Mouse (Mus musculus) stomach, postnatal 0 days (tissue): ENCODE data around the gene Zfp963. TPM values are rescaled to one million over a fixed set of nuclear protein-coding genes. Genes with fewer than 3 reads are reported as not detected.

Source experiments
- ATAC-seq: fragments of 200-750 bp; cut with Nextera tagmentation; 2 replicates; pipeline ENCODE4 v1.8.0; 2017; ENCODE audit not compliant: low FRiP score, low TSS enrichment
- DNase-seq: peaks from one replicate; pipeline ENCODE4 v3.0.0-alpha.2; 2016; ENCODE audit warnings: low spot score
- H3K27ac ChIP-seq: fragments of 300-500 bp; sonication (generic); replicated peaks from 2 replicates; pipeline ENCODE4 v1.5.1; 2014; ENCODE audit warnings: mild to moderate bottlenecking, control low read depth
- H3K27me3 ChIP-seq: fragments of 300-500 bp; sonication (generic); 2 replicates; pipeline ENCODE4 v1.6.1; 2014; ENCODE audit warnings: low read length; ENCODE audit not compliant: control insufficient read depth, insufficient read depth
- H3K36me3 ChIP-seq: fragments of 300-500 bp; sonication (generic); 2 replicates; pipeline ENCODE4 v1.6.1; 2014; ENCODE audit warnings: low read length, mixed read lengths; ENCODE audit not compliant: control insufficient read depth, insufficient read depth
- H3K4me1 ChIP-seq: fragments of 300-500 bp; sonication (generic); replicated peaks from 2 replicates; pipeline ENCODE4 v1.6.1; 2014; ENCODE audit warnings: antibody characterized with exemption; ENCODE audit not compliant: control insufficient read depth, insufficient read depth
- H3K4me2 ChIP-seq: fragments of 300-500 bp; sonication (generic); replicated peaks from 2 replicates; pipeline ENCODE4 v1.6.1; 2014; ENCODE audit warnings: low read depth, mild to moderate bottlenecking, control low read depth, moderate library complexity
- H3K4me3 ChIP-seq: fragments of 300-500 bp; sonication (generic); 2 replicates; pipeline ENCODE4 v1.5.1; 2014; ENCODE audit warnings: low read depth, low read length, control low read depth
- H3K9ac ChIP-seq: fragments of 300-500 bp; sonication (generic); 2 replicates; pipeline ENCODE4 v1.6.1; 2014; ENCODE audit warnings: mild to moderate bottlenecking, low read length, control low read depth, mixed read lengths
- H3K9me3 ChIP-seq: fragments of 300-500 bp; sonication (generic); 2 replicates; pipeline ENCODE4 v1.6.1; 2016; ENCODE audit warnings: low read length; ENCODE audit not compliant: control insufficient read depth
- CTCF ChIP-seq: IDR thresholded peaks from 2 replicates; pipeline ENCODE4 v1.5.1; 2016; ENCODE audit warnings: antibody characterized with exemption, low read depth, mild to moderate bottlenecking, moderate library complexity
- EP300 ChIP-seq: optimal IDR thresholded peaks from 2 replicates; pipeline ENCODE3; 2016; ENCODE audit warnings: antibody characterized with exemption
- WGBS: fragments of 180-500 bp; shearing (Covaris S2); extraction: QIAGEN DNeasy Blood & Tissue Kit; methylation state at CpG from one replicate; pipeline ENCODE4 v1.1.7; 2014; 5-methylcytosine and 5-hydroxymethylcytosine counted together
- polyA plus RNA-seq: library from polyadenylated mRNA; unstranded; fragments of >200 nt; fragmentation: Nextera tagmentation; extraction: Ambion mirVana; gene quantifications from 2 replicates; pipeline ENCODE4 v1.2.1, GENCODE M21; 2015

The Zfp963 gene
- polyA plus RNA-seq: 2.8 and 3.3 TPM in 2 replicates

- H3K4me1 ChIP-seq: peaks cover 3% of the 10 kb centered on the region; the same call in 1 of the 2 replicates
- H3K9ac ChIP-seq: peak within 1 kb of the TSS; percentile 84
- H3K4me3 ChIP-seq: peak within 1 kb of the TSS; percentile 58
- peak within 1 kb of the TSS; percentile 97 for H3K27ac ChIP-seq
- WGBS: 3% methylated on average over 47 of the region's 48 CpGs
- H3K4me2 ChIP-seq: peak within 1 kb of the TSS; percentile 54
- ATAC-seq: peak; percentile 99
- no peaks in the 10 kb centered on the region for H3K36me3 ChIP-seq
- H3K9me3 ChIP-seq: no peaks in the 10 kb centered on the region
- no peaks in the 10 kb centered on the region for H3K27me3 ChIP-seq
- DNase-seq: peak; percentile 95
- TF ChIP-seq CTCF (no peak), EP300 (no peak)
Measured at GRCm38 (mm10) chr8:69749544-69750454, at the start of gene Zfp963. TSS of gene Zfp963 (minus strand) at chr8:69749970.

- H3K27ac ChIP-seq: no peak overlapping the region
- H3K9me3 ChIP-seq: no peaks in the 10 kb centered on the region
- no peak for TF ChIP-seq EP300
- TF ChIP-seq CTCF: no peak
- H3K4me3 ChIP-seq: no peak overlapping the region
- 89% methylated on average over 8 of the region's 8 CpGs for WGBS
- no peak overlapping the region for H3K9ac ChIP-seq
- ATAC-seq (no peak), DNase-seq (no peak)
- no peaks in the 10 kb centered on the region for H3K27me3 ChIP-seq
- no peak overlapping the region for H3K4me2 ChIP-seq
- no peaks in the 10 kb centered on the region for H3K4me1 ChIP-seq
- H3K36me3 ChIP-seq: peaks cover 69% of the 10 kb centered on the region
Measured at GRCm38 (mm10) chr8:69799261-69799660, 49.5 kb upstream of the Zfp963 start.

GRCm38 (mm10) chr8:69797661-69798060, 47.9 kb upstream of the Zfp963 start:
- no peak for DNase-seq
- TF ChIP-seq EP300 (no peak), CTCF (no peak)
- no peak overlapping the region for H3K4me2 ChIP-seq
- no peaks in the 10 kb centered on the region for H3K27me3 ChIP-seq
- H3K9me3 ChIP-seq: no peaks in the 10 kb centered on the region
- H3K9ac ChIP-seq: no peak overlapping the region
- ATAC-seq: no peak
- H3K36me3 ChIP-seq: peaks cover 63% of the 10 kb centered on the region
- H3K4me1 ChIP-seq: no peaks in the 10 kb centered on the region
- 97% methylated on average over 10 of the region's 10 CpGs for WGBS
- no peak overlapping the region for H3K4me3 ChIP-seq
- H3K27ac ChIP-seq: no peak overlapping the region

GRCm38 (mm10) chr8:69796721-69797345, 47.1 kb upstream of the Zfp963 start:
- no peak overlapping the region for H3K9ac ChIP-seq
- no peak for TF ChIP-seq CTCF
- TF ChIP-seq EP300: no peak
- 95% methylated on average over 16 of the region's 16 CpGs for WGBS

GRCm38 (mm10) chr8:69794901-69795300, 45.1 kb upstream of the Zfp963 start:
- Histone ChIP-seq H3K27ac (no peak overlapping the region), H3K4me3 (no peak overlapping the region), H3K4me1 (no peaks in the 10 kb centered on the region), H3K27me3 (no peaks in the 10 kb centered on the region), H3K36me3 (peaks cover 39% of the 10 kb centered on the region), H3K9me3 (no peaks in the 10 kb centered on the region), H3K4me2 (no peak overlapping the region), H3K9ac (no peak overlapping the region)
- 95% methylated on average over 6 of the region's 6 CpGs for WGBS
- DNase-seq (no peak), ATAC-seq (no peak)
- no peak for TF ChIP-seq EP300
- no peak for TF ChIP-seq CTCF

More at GRCm38 (mm10) chr8:69796721-69797345, 47.1 kb upstream of the Zfp963 start:
- Histone ChIP-seq H3K27me3 (no peaks in the 10 kb centered on the region), H3K9me3 (no peaks in the 10 kb centered on the region), H3K4me1 (no peaks in the 10 kb centered on the region), H3K4me2 (no peak overlapping the region), H3K36me3 (peaks cover 54% of the 10 kb centered on the region), H3K4me3 (no peak overlapping the region), H3K27ac (no peak overlapping the region)
- no peak for DNase-seq
- ATAC-seq: no peak
